Mouse (Mus musculus): ENCODE measurements around the gene Kif26b. TPM values are rescaled to one million over a fixed set of nuclear protein-coding genes. Genes with fewer than 3 reads are reported as not detected.
A peak's percentile ranks its signal among the peaks of the same experiment; 100 is the strongest.

The Kif26b gene
- polyA plus RNA-seq, 1 experiment from 2014 or later, result 8.1 TPM

- Histone ChIP-seq H3K27ac (replicated peaks; ENCODE audit: low read depth, low read length) (peak overlapping the region; percentile 89), H3K4me2 (ENCODE audit: low read depth, low read length) (peak overlapping the region; percentile 100), H3K9me3 (ENCODE audit: control insufficient read depth, low read length) (0 out of 2 replicates have a peak, but pooled peaks cover 4% of the 10 kb centered on the region), H3K4me3 (ENCODE audit: low read depth, low read length) (peak overlapping the region; percentile 74), H3K36me3 (ENCODE audit: control insufficient read depth, insufficient read depth, low read length) (no peaks in the 10 kb centered on the region), H3K4me1 (ENCODE audit: control insufficient read depth, insufficient read depth, low read length) (peaks cover 7% of the 10 kb centered on the region), H3K27me3 (replicated peaks; ENCODE audit: control insufficient read depth, insufficient read depth, low read length) (no peaks in the 10 kb centered on the region), H3K9ac (ENCODE audit: low read depth, low read length) (peak overlapping the region; percentile 79)
- 0% methylated on average over 29 of the region's 59 CpGs for WGBS
- ATAC-seq (ENCODE audit: low read depth) (peak; percentile 28), DNase-seq (ENCODE audit: low spot score) (peak; percentile 71)
Measured at GRCm38 (mm10) chr1:178527547-178528361, 1.2 kb upstream of the Kif26b start.

- 0% methylated on average over 36 of the region's 38 CpGs for WGBS
- Histone ChIP-seq H3K9me3 (ENCODE audit: control insufficient read depth, low read length) (0 out of 2 replicates have a peak, but pooled peaks cover 4% of the 10 kb centered on the region), H3K4me2 (ENCODE audit: low read depth, low read length) (peak overlapping the region; percentile 100), H3K27ac (replicated peaks; ENCODE audit: low read depth, low read length) (peak overlapping the region; percentile 89), H3K36me3 (ENCODE audit: control insufficient read depth, insufficient read depth, low read length) (peaks cover 3% of the 10 kb centered on the region; the same call in 1 of the 2 replicates), H3K9ac (ENCODE audit: low read depth, low read length) (peak overlapping the region; percentile 79), H3K4me3 (ENCODE audit: low read depth, low read length) (peak overlapping the region; percentile 74), H3K4me1 (ENCODE audit: control insufficient read depth, insufficient read depth, low read length) (peaks cover 4% of the 10 kb centered on the region; the same call in 1 of the 2 replicates), H3K27me3 (replicated peaks; ENCODE audit: control insufficient read depth, insufficient read depth, low read length) (no peaks in the 10 kb centered on the region)
- ATAC-seq (ENCODE audit: low read depth), result no peak
- no peak for DNase-seq (ENCODE audit: low spot score)
Measured at GRCm38 (mm10) chr1:178529512-178530300, 781 bp downstream of the Kif26b start.

- Histone ChIP-seq H3K9ac (ENCODE audit: low read depth, low read length) (peak overlapping the region; percentile 79), H3K27me3 (replicated peaks; ENCODE audit: control insufficient read depth, insufficient read depth, low read length) (no peaks in the 10 kb centered on the region), H3K36me3 (ENCODE audit: control insufficient read depth, insufficient read depth, low read length) (peaks cover 10% of the 10 kb centered on the region), H3K4me1 (ENCODE audit: control insufficient read depth, insufficient read depth, low read length) (peaks cover 4% of the 10 kb centered on the region; the same call in 1 of the 2 replicates), H3K27ac (replicated peaks; ENCODE audit: low read depth, low read length) (peak overlapping the region; percentile 89), H3K4me3 (ENCODE audit: low read depth, low read length) (peak overlapping the region; percentile 74), H3K4me2 (ENCODE audit: low read depth, low read length) (peak overlapping the region; percentile 100), H3K9me3 (ENCODE audit: control insufficient read depth, low read length) (peaks cover 4% of the 10 kb centered on the region; the same call in 1 of the 2 replicates)
- DNase-seq (ENCODE audit: low spot score) (peak; percentile 88), ATAC-seq (ENCODE audit: low read depth) (peak; percentile 55)
- under 1% methylated on average over 30 of the region's 62 CpGs for WGBS
Measured at GRCm38 (mm10) chr1:178530301-178531078, 1.6 kb downstream of the Kif26b start.

- peaks cover 8% of the 10 kb centered on the region; the same call in 1 of the 2 replicates for H3K9me3 ChIP-seq (ENCODE audit: control insufficient read depth, low read length)
- WGBS, result 77% methylated on average over 10 of the region's 10 CpGs
- H3K4me1 ChIP-seq (ENCODE audit: control insufficient read depth, insufficient read depth, low read length), result no peaks in the 10 kb centered on the region
- no peak overlapping the region for H3K4me3 ChIP-seq (ENCODE audit: low read depth, low read length)
- peaks cover 12% of the 10 kb centered on the region for H3K36me3 ChIP-seq (ENCODE audit: control insufficient read depth, insufficient read depth, low read length)
- no peak overlapping the region for H3K9ac ChIP-seq (ENCODE audit: low read depth, low read length)
- H3K27ac ChIP-seq (replicated peaks; ENCODE audit: low read depth, low read length), result no peak overlapping the region
- DNase-seq (ENCODE audit: low spot score) (no peak), ATAC-seq (ENCODE audit: low read depth) (no peak)
- no peaks in the 10 kb centered on the region for H3K27me3 ChIP-seq (replicated peaks; ENCODE audit: control insufficient read depth, insufficient read depth, low read length)
- no peak overlapping the region for H3K4me2 ChIP-seq (ENCODE audit: low read depth, low read length)
Measured at GRCm38 (mm10) chr1:178540247-178540646, 11.3 kb downstream of the Kif26b start.

GRCm38 (mm10) chr1:178542415-178542814, 13.5 kb downstream of the Kif26b start:
- no peak overlapping the region for H3K9ac ChIP-seq (ENCODE audit: low read depth, low read length)

GRCm38 (mm10) chr1:178542990-178543944, 14.3 kb downstream of the Kif26b start:
- no peaks in the 10 kb centered on the region for H3K9me3 ChIP-seq (ENCODE audit: control insufficient read depth, low read length)
- H3K27me3 ChIP-seq (replicated peaks; ENCODE audit: control insufficient read depth, insufficient read depth, low read length), result no peaks in the 10 kb centered on the region
- H3K36me3 ChIP-seq (ENCODE audit: control insufficient read depth, insufficient read depth, low read length), result 0 out of 2 replicates have a peak, but pooled peaks cover 7% of the 10 kb centered on the region
- WGBS, result 91% methylated on average over 8 of the region's 8 CpGs
- no peak overlapping the region for H3K4me3 ChIP-seq (ENCODE audit: low read depth, low read length)
- H3K27ac ChIP-seq (replicated peaks; ENCODE audit: low read depth, low read length), result no peak overlapping the region
- H3K4me2 ChIP-seq (ENCODE audit: low read depth, low read length), result no peak overlapping the region
- no peaks in the 10 kb centered on the region for H3K4me1 ChIP-seq (ENCODE audit: control insufficient read depth, insufficient read depth, low read length)
- no peak overlapping the region for H3K9ac ChIP-seq (ENCODE audit: low read depth, low read length)
- DNase-seq (ENCODE audit: low spot score) (no peak), ATAC-seq (ENCODE audit: low read depth) (no peak)

More at GRCm38 (mm10) chr1:178542415-178542814, 13.5 kb downstream of the Kif26b start:
- 91% methylated on average over 5 of the region's 5 CpGs for WGBS
- Histone ChIP-seq H3K27me3 (replicated peaks; ENCODE audit: control insufficient read depth, insufficient read depth, low read length) (no peaks in the 10 kb centered on the region), H3K27ac (replicated peaks; ENCODE audit: low read depth, low read length) (no peak overlapping the region), H3K9me3 (ENCODE audit: control insufficient read depth, low read length) (no peaks in the 10 kb centered on the region), H3K36me3 (ENCODE audit: control insufficient read depth, insufficient read depth, low read length) (0 out of 2 replicates have a peak, but pooled peaks cover 7% of the 10 kb centered on the region), H3K4me3 (ENCODE audit: low read depth, low read length) (no peak overlapping the region), H3K4me2 (ENCODE audit: low read depth, low read length) (no peak overlapping the region), H3K4me1 (ENCODE audit: control insufficient read depth, insufficient read depth, low read length) (no peaks in the 10 kb centered on the region)
- no peak for DNase-seq (ENCODE audit: low spot score)
- ATAC-seq (ENCODE audit: low read depth), result no peak

GRCm38 (mm10) chr1:178544585-178544984, 15.7 kb downstream of the Kif26b start:
- Histone ChIP-seq H3K36me3 (ENCODE audit: control insufficient read depth, insufficient read depth, low read length) (0 out of 2 replicates have a peak, but pooled peaks cover 7% of the 10 kb centered on the region), H3K27ac (replicated peaks; ENCODE audit: low read depth, low read length) (no peak overlapping the region), H3K9me3 (ENCODE audit: control insufficient read depth, low read length) (no peaks in the 10 kb centered on the region), H3K9ac (ENCODE audit: low read depth, low read length) (no peak overlapping the region), H3K4me1 (ENCODE audit: control insufficient read depth, insufficient read depth, low read length) (no peaks in the 10 kb centered on the region), H3K4me2 (ENCODE audit: low read depth, low read length) (no peak overlapping the region), H3K27me3 (replicated peaks; ENCODE audit: control insufficient read depth, insufficient read depth, low read length) (no peaks in the 10 kb centered on the region), H3K4me3 (ENCODE audit: low read depth, low read length) (no peak overlapping the region)
- DNase-seq (ENCODE audit: low spot score) (no peak), ATAC-seq (ENCODE audit: low read depth) (no peak)
- 80% methylated on average over 3 of the region's 3 CpGs for WGBS

All from embryonic facial prominence, embryonic 14.5 days (tissue).